Mouse (Mus musculus) kidney, adult 2 months (tissue): ENCODE results near the gene Kcnh7. TPM values are rescaled to one million over a fixed set of nuclear protein-coding genes. Genes with fewer than 3 reads are reported as not detected.
"Not testable (repeated sequence)": the region's sequence is repeated elsewhere in the genome, so short reads cannot be mapped to it uniquely, and the experiment has no call there.

ENCODE experiments used
- DNase-seq: peaks from one replicate; pipeline ENCODE4 v3.0.0; 2021
- H3K27ac ChIP-seq: fragments of 200-500 bp; 2 replicates; pipeline ENCODE4 v1.5.1; 2012; ENCODE audit warnings: low read depth, low read length, control low read depth, inconsistent platforms; ENCODE audit not compliant: insufficient read depth
- H3K27me3 ChIP-seq: fragments of 200-500 bp; replicated peaks from 2 replicates; pipeline ENCODE4 v1.6.1; 2012; ENCODE audit warnings: mild to moderate bottlenecking, moderate library complexity, low read length, inconsistent platforms; ENCODE audit not compliant: control insufficient read depth, insufficient read depth
- H3K36me3 ChIP-seq: fragments of 200-500 bp; 2 replicates; pipeline ENCODE4 v1.6.1; 2012; ENCODE audit warnings: mild to moderate bottlenecking, moderate library complexity, low read length, inconsistent platforms; ENCODE audit not compliant: control insufficient read depth, insufficient read depth
- H3K4me1 ChIP-seq: fragments of 200-500 bp; 2 replicates; pipeline ENCODE4 v1.6.1; 2011; ENCODE audit warnings: low read length; ENCODE audit not compliant: control insufficient read depth, insufficient read depth
- H3K4me3 ChIP-seq: fragments of 200-500 bp; 2 replicates; pipeline ENCODE4 v1.5.1; 2011; ENCODE audit warnings: mild to moderate bottlenecking, low read depth, low read length, control low read depth; ENCODE audit not compliant: insufficient read depth
- CTCF ChIP-seq: fragments of 200-500 bp; conservative IDR thresholded peaks from 2 replicates; pipeline ENCODE4 v1.5.1; 2011; ENCODE audit warnings: low read depth, mild to moderate bottlenecking, control low read depth, low read length, moderate library complexity, mixed read lengths; ENCODE audit not compliant: insufficient read depth, insufficient read length
- POLR2A ChIP-seq: fragments of 200-500 bp; IDR thresholded peaks from one replicate; pipeline ENCODE4 v1.6.1; 2011; ENCODE audit warnings: low read depth, low read length, control low read depth
- WGBS: fragments of 180-500 bp; shearing (Covaris S2); methylation state at CpG from one replicate; pipeline ENCODE4 v1.1.7; 2018; 5-methylcytosine and 5-hydroxymethylcytosine counted together
- polyA plus RNA-seq: library from polyadenylated mRNA; depleted of rRNA; stranded (reverse); fragments of >200 nt; gene quantifications from 2 replicates; pipeline ENCODE4 v1.2.3, GENCODE M21; 2012

Kcnh7 gene
- polyA plus RNA-seq, 1 experiment: 0.03 TPM

DNA sequence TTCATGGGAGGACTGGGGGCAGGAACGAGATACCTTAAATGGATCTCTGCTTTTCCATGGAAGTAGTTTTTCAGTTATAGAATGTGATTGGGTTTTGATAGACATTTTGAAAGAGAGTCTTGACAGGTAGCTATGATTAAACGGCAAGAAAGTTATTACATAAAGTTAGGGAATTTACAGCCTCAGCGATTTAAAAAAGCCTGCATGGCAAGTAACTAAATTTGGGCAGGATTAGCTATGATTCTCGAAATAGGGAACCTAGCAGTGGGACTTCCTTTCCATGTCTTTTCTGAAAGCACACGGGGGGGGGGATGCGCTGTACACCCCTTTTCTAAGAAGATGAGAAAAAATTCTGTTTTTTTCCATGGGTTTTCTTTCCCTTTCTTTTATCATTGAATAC lies 466.8 kb downstream of the Kcnh7 start:
- 79% methylated on average over 6 of the region's 6 CpGs for WGBS
- H3K4me1 ChIP-seq: no peaks in the 10 kb centered on the region
- DNase-seq: no peak
- no peak overlapping the region for H3K27ac ChIP-seq
- TF ChIP-seq CTCF (no peak), POLR2A (no peak)
- H3K4me3 ChIP-seq: no peak overlapping the region
- no peaks in the 10 kb centered on the region for H3K36me3 ChIP-seq
- H3K27me3 ChIP-seq: no peaks in the 10 kb centered on the region

DNA sequence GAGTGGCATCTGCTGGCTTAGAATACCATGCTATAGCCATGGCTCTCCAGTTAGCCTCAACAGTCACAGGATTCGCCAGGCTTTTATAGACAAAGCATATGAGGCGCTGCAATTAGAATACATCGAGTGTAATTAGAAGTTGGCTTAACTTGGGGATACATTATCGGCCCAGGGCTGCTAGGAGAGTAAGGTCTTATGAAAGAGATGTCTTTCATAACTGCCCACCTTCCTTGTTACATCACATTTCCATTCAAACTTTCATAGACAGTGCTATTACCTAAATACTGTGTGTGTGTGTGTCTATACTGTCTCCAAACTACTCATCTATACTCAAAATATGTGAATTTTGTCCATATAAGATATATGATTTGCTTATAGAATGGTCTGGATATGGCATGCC lies 468.8 kb downstream of the Kcnh7 start:
- no peak for DNase-seq
- H3K27me3 ChIP-seq: no peaks in the 10 kb centered on the region; the same call in 1 of the 2 replicates
- 94% methylated on average over 4 of the region's 4 CpGs for WGBS
- no peaks in the 10 kb centered on the region for H3K36me3 ChIP-seq
- TF ChIP-seq CTCF: no peak
- no peak for TF ChIP-seq POLR2A
- no peak overlapping the region for H3K27ac ChIP-seq
- no peak overlapping the region for H3K4me3 ChIP-seq
- no peaks in the 10 kb centered on the region for H3K4me1 ChIP-seq

DNA sequence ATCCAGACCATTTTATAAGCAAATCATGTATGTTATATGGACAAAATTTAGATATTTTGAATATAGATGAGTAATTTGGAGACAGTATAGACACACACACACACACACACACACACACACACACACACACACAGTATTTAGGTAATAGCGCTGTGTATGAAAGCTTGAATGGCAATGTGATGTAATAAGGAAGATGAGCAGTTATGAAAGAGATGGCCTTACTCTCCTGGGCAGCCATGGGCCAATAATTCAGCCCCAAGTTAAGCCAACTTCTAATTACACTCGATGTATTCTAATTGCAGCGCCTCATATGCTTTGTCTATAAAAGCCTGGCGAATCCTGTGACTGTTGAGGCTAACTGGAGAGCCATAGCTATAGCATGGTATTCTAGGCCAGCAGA lies 469.7 kb downstream of the Kcnh7 start:
- H3K4me1 ChIP-seq, H3K36me3 ChIP-seq, H3K4me3 ChIP-seq, H3K27me3 ChIP-seq, DNase-seq, H3K27ac ChIP-seq: not testable (repeated sequence)
- WGBS: 90% methylated on average over 4 of the region's 4 CpGs

DNA sequence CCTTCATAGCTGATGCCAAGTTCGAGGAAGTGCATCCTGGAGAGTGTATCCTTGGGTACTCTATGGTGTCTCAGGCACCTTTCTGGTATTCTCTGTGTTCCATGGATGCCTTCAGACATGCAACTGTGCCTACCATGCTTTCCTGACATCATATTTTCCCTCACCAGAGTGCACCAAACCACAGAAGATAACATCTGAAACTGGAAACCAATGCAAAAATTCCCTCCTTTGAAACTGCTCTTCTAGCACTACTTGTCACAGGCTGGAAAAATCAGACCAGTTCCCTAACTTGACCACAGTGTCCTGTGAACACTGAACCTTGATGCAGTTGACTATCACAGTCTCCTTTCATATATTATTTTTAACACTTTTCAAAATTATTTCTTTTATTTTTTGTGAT lies 474.5 kb downstream of the Kcnh7 start:
- DNase-seq: no peak
- H3K36me3 ChIP-seq: no peaks in the 10 kb centered on the region
- H3K27ac ChIP-seq: no peak overlapping the region
- TF ChIP-seq CTCF: no peak
- TF ChIP-seq POLR2A: no peak
- H3K4me3 ChIP-seq: no peak overlapping the region
- WGBS: 75% methylated on average over 1 of the region's 1 CpGs
- H3K27me3 ChIP-seq: no peaks in the 10 kb centered on the region; the same call in 1 of the 2 replicates
- H3K4me1 ChIP-seq: no peaks in the 10 kb centered on the region

DNA sequence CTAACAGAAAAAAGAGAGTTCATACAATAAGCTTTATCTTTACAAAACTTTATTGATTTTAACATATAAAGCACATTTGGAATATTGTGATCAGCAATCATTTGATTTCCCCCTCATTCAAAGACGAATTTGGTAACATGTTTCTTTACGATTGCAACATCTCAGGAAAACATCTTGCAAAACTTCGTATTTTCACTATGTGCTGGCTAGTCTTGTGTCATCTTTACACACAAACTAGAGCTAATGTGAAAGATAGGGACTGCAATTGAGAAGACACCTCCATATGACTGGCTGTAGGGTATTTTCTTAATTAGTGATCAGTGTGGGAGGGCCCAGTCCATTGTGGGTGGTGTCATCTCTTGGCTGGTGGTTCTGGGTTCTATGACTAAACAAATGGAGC lies 477.8 kb downstream of the Kcnh7 start:
- no peak overlapping the region for H3K27ac ChIP-seq
- WGBS: 85% methylated on average over 3 of the region's 3 CpGs
- no peak overlapping the region for H3K4me3 ChIP-seq
- no peaks in the 10 kb centered on the region for H3K4me1 ChIP-seq
- DNase-seq: no peak
- no peaks in the 10 kb centered on the region; the same call in 1 of the 2 replicates for H3K27me3 ChIP-seq
- H3K36me3 ChIP-seq: no peaks in the 10 kb centered on the region
- TF ChIP-seq CTCF (no peak), POLR2A (no peak)

DNA sequence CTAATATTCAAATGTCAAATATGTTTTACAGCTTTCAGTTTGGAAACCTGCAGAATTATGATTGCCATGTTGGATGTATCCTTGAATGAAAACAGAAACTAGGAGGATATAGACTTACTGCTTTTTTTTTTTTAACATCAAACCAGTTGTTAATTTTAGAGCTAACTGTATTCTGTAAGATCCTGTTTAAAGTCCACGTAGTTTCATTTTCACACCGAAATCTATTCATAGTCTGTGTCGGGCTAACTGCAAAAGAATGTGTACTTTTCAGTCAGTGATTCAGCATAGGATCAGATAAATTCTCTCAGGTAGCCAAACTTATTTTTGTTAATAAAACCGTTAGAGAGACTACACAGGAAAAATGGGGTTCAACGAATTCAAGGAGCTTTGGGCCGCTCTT lies 498.2 kb downstream of the Kcnh7 start:
- no peaks in the 10 kb centered on the region for H3K27me3 ChIP-seq
- H3K27ac ChIP-seq: no peak overlapping the region
- DNase-seq: no peak
- H3K4me3 ChIP-seq: no peak overlapping the region
- no peak for TF ChIP-seq CTCF
- no peak for TF ChIP-seq POLR2A
- H3K4me1 ChIP-seq: no peaks in the 10 kb centered on the region
- H3K36me3 ChIP-seq: no peaks in the 10 kb centered on the region
- WGBS: 77% methylated on average over 6 of the region's 6 CpGs

DNA sequence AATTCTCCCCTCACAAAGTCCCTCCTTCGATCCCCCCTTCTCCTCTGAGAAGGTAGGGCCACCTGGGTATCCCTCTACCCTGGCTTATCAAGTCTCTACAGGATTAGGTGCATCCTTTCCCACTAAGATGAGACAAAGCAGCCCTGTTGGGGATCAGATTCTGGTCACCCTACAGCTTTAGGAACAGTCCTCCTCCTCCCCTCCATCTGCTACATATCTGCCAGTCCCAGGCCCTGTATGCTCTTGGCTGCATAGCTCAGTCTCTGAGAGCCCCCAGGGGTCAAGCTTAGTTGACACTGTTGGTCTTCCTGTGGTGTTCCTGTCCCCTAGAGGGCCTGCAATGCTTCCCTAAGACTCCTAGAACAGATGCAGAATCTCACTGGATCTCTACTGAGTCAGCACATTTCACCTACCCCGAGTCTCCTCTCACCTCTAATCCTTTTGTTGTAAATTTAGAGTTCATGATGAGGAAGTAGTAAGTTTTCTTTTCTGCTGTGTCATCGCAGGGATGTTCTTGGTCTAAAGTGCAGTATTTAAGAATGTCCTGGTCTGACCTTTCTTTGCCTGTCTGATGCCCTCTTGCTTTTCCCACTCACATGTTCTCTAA lies 499.0 kb downstream of the Kcnh7 start:
- DNase-seq: peak; percentile 7
- H3K27ac ChIP-seq: no peak overlapping the region
- no peaks in the 10 kb centered on the region for H3K27me3 ChIP-seq
- no peaks in the 10 kb centered on the region for H3K36me3 ChIP-seq
- H3K4me3 ChIP-seq: no peak overlapping the region
- 45% methylated on average over 3 of the region's 3 CpGs for WGBS
- TF ChIP-seq CTCF: no peak
- TF ChIP-seq POLR2A: no peak
- no peaks in the 10 kb centered on the region for H3K4me1 ChIP-seq

DNA sequence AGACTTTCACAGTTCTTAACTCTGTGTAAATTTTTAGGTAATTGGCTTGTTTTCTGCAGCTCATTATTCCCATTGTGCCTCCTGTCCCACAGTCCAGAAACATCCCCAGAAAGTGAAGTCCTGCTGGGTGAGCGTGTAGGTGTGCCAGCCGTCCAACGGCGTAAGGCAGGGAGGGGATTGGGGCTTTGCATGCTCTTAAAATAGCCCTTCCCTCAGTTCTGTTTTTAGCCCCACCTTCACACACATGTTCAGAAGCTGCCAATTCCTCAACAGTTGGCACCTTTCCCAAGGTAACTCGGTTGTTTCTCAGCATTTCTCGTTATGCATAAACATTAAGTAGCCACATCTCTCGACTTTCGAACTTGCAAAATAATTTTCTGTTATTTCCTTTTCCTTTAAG lies 502.4 kb downstream of the Kcnh7 start:
- H3K4me1 ChIP-seq: no peaks in the 10 kb centered on the region
- no peaks in the 10 kb centered on the region for H3K36me3 ChIP-seq
- peak; percentile 12 for DNase-seq
- H3K27ac ChIP-seq: no peak overlapping the region
- 70% methylated on average over 8 of the region's 8 CpGs for WGBS
- H3K27me3 ChIP-seq: no peaks in the 10 kb centered on the region
- no peak for TF ChIP-seq CTCF
- TF ChIP-seq POLR2A: no peak
- H3K4me3 ChIP-seq: no peak overlapping the region
